Mouse (Mus musculus) neural tube, embryonic 15.5 days (tissue): Measurements from ENCODE around the gene Tbcel. TPM values are rescaled to one million over a fixed set of nuclear protein-coding genes. Genes with fewer than 3 reads are reported as not detected.

Source experiments
- ATAC-seq: fragments of 200-750 bp; cut with Nextera tagmentation; 2 replicates; pipeline ENCODE4 v1.8.0; 2017; ENCODE audit warnings: mild to moderate bottlenecking, moderate TSS enrichment, moderate library complexity; ENCODE audit not compliant: low FRiP score
- H3K27ac ChIP-seq: fragments of 300-500 bp; sonication (generic); replicated peaks from 2 replicates; pipeline ENCODE4 v1.5.1; 2015; ENCODE audit warnings: mild to moderate bottlenecking, inconsistent platforms
- H3K27me3 ChIP-seq: fragments of 300-500 bp; sonication (generic); replicated peaks from 2 replicates; pipeline ENCODE4 v1.6.1; 2015; ENCODE audit warnings: inconsistent platforms
- H3K36me3 ChIP-seq: fragments of 300-500 bp; sonication (generic); 2 replicates; pipeline ENCODE4 v1.6.1; 2015; ENCODE audit warnings: inconsistent platforms
- H3K4me1 ChIP-seq: fragments of 300-500 bp; sonication (generic); 2 replicates; pipeline ENCODE4 v1.6.1; 2015; ENCODE audit warnings: inconsistent platforms
- H3K4me2 ChIP-seq: fragments of 300-500 bp; sonication (generic); 2 replicates; pipeline ENCODE4 v1.6.1; 2015; ENCODE audit warnings: inconsistent platforms, mild to moderate bottlenecking, moderate library complexity
- H3K4me3 ChIP-seq: fragments of 300-500 bp; sonication (generic); replicated peaks from 2 replicates; pipeline ENCODE4 v1.5.1; 2015; ENCODE audit warnings: mild to moderate bottlenecking, inconsistent platforms
- H3K9ac ChIP-seq: fragments of 300-500 bp; sonication (generic); replicated peaks from 2 replicates; pipeline ENCODE4 v1.6.1; 2015; ENCODE audit warnings: mild to moderate bottlenecking, inconsistent platforms
- H3K9me3 ChIP-seq: fragments of 300-500 bp; sonication (generic); replicated peaks from 2 replicates; pipeline ENCODE4 v1.6.1; 2016; ENCODE audit warnings: inconsistent platforms
- WGBS: fragments of 180-500 bp; shearing (Covaris S2); methylation state at CpG from one replicate; pipeline ENCODE4 v1.1.7; 2015; ENCODE audit warnings: mixed read lengths; 5-methylcytosine and 5-hydroxymethylcytosine counted together
- polyA plus RNA-seq: library from polyadenylated mRNA; unstranded; fragments of >200 nt; fragmentation: Nextera tagmentation; extraction: Ambion mirVana; gene quantifications from 2 replicates; pipeline ENCODE4 v1.2.1, GENCODE M21; 2015

Tbcel gene
- polyA plus RNA-seq, 1 experiment from 2014 or later: 4.0 TPM

GRCm38 (mm10) chr9:42401486-42401885 lies 106.1 kb downstream of the Tbcel start:
- H3K9me3 ChIP-seq: no peaks in the 10 kb centered on the region
- 0 out of 2 replicates have a peak, but pooled peaks cover 8% of the 10 kb centered on the region for H3K4me1 ChIP-seq
- H3K36me3 ChIP-seq: no peaks in the 10 kb centered on the region
- 51% methylated on average over 6 of the region's 6 CpGs for WGBS
- H3K4me2 ChIP-seq: no peak overlapping the region
- no peak overlapping the region for H3K4me3 ChIP-seq
- ATAC-seq: no peak
- no peak overlapping the region for H3K27ac ChIP-seq
- no peak overlapping the region for H3K9ac ChIP-seq
- no peaks in the 10 kb centered on the region for H3K27me3 ChIP-seq

GRCm38 (mm10) chr9:42399829-42400228 lies 107.8 kb downstream of the Tbcel start, which contains the start of gene Tecta:
Gene Tecta, minus strand, starts transcription at chr9:42399929.
- Histone ChIP-seq H3K27ac (no peak within 1 kb of the TSS), H3K9me3 (no peaks in the 10 kb centered on the region), H3K27me3 (no peaks in the 10 kb centered on the region), H3K4me3 (no peak within 1 kb of the TSS), H3K36me3 (no peaks in the 10 kb centered on the region), H3K4me2 (no peak within 1 kb of the TSS), H3K4me1 (0 out of 2 replicates have a peak, but pooled peaks cover 8% of the 10 kb centered on the region), H3K9ac (no peak within 1 kb of the TSS)
- ATAC-seq: no peak
- 53% methylated on average over 6 of the region's 6 CpGs for WGBS

- 92% methylated on average over 2 of the region's 2 CpGs for WGBS
- no peak overlapping the region for H3K9ac ChIP-seq
Observed at GRCm38 (mm10) chr9:42396141-42396540, 111.5 kb downstream of the Tbcel start.

GRCm38 (mm10) chr9:42394903-42395302 lies 112.7 kb downstream of the Tbcel start:
- no peak for ATAC-seq
- Histone ChIP-seq H3K9me3 (no peaks in the 10 kb centered on the region), H3K4me2 (no peak overlapping the region), H3K9ac (no peak overlapping the region), H3K27me3 (no peaks in the 10 kb centered on the region), H3K4me3 (no peak overlapping the region), H3K36me3 (no peaks in the 10 kb centered on the region), H3K4me1 (peaks cover 26% of the 10 kb centered on the region), H3K27ac (no peak overlapping the region)
- WGBS: 62% methylated on average over 6 of the region's 6 CpGs

More at GRCm38 (mm10) chr9:42396141-42396540, 111.5 kb downstream of the Tbcel start:
- ATAC-seq: no peak
- no peaks in the 10 kb centered on the region for H3K36me3 ChIP-seq
- H3K27me3 ChIP-seq: no peaks in the 10 kb centered on the region
- H3K9me3 ChIP-seq: no peaks in the 10 kb centered on the region
- H3K4me1 ChIP-seq: peaks cover 16% of the 10 kb centered on the region
- no peak overlapping the region for H3K4me3 ChIP-seq
- H3K4me2 ChIP-seq: no peak overlapping the region
- H3K27ac ChIP-seq: no peak overlapping the region

GRCm38 (mm10) chr9:42394321-42394720 lies 113.3 kb downstream of the Tbcel start:
- H3K9me3 ChIP-seq: no peaks in the 10 kb centered on the region
- no peak overlapping the region for H3K9ac ChIP-seq
- no peak overlapping the region for H3K27ac ChIP-seq
- no peaks in the 10 kb centered on the region for H3K36me3 ChIP-seq
- WGBS: 66% methylated on average over 8 of the region's 8 CpGs
- no peaks in the 10 kb centered on the region for H3K27me3 ChIP-seq
- no peak for ATAC-seq
- no peak overlapping the region for H3K4me3 ChIP-seq
- H3K4me1 ChIP-seq: peaks cover 25% of the 10 kb centered on the region
- H3K4me2 ChIP-seq: no peak overlapping the region

GRCm38 (mm10) chr9:42392927-42393326 lies 114.7 kb downstream of the Tbcel start:
- Histone ChIP-seq H3K27me3 (no peaks in the 10 kb centered on the region), H3K36me3 (no peaks in the 10 kb centered on the region), H3K9ac (no peak overlapping the region), H3K27ac (no peak overlapping the region), H3K4me3 (no peak overlapping the region), H3K4me1 (peaks cover 18% of the 10 kb centered on the region), H3K9me3 (no peaks in the 10 kb centered on the region), H3K4me2 (no peak overlapping the region)
- 68% methylated on average over 6 of the region's 6 CpGs for WGBS
- no peak for ATAC-seq

GRCm38 (mm10) chr9:42388490-42388889 lies 119.1 kb downstream of the Tbcel start:
- Histone ChIP-seq H3K27me3 (0 out of 2 replicates have a peak, but pooled peaks cover 4% of the 10 kb centered on the region), H3K9me3 (no peaks in the 10 kb centered on the region), H3K36me3 (no peaks in the 10 kb centered on the region), H3K4me3 (no peak overlapping the region), H3K27ac (no peak overlapping the region), H3K4me1 (peaks cover 28% of the 10 kb centered on the region), H3K4me2 (no peak overlapping the region), H3K9ac (no peak overlapping the region)
- ATAC-seq: no peak
- 60% methylated on average over 4 of the region's 4 CpGs for WGBS

- Histone ChIP-seq H3K9me3 (no peaks in the 10 kb centered on the region), H3K36me3 (no peaks in the 10 kb centered on the region), H3K4me2 (no peak overlapping the region), H3K27me3 (0 out of 2 replicates have a peak, but pooled peaks cover 4% of the 10 kb centered on the region), H3K4me1 (peaks cover 37% of the 10 kb centered on the region), H3K4me3 (no peak overlapping the region), H3K9ac (no peak overlapping the region), H3K27ac (no peak overlapping the region)
- 70% methylated on average over 8 of the region's 8 CpGs for WGBS
- no peak for ATAC-seq
Observed at GRCm38 (mm10) chr9:42387038-42387437, 120.6 kb downstream of the Tbcel start.

GRCm38 (mm10) chr9:42385656-42386055 lies 122.0 kb downstream of the Tbcel start:
- H3K4me3 ChIP-seq: no peak overlapping the region
- no peak overlapping the region for H3K9ac ChIP-seq
- no peak for ATAC-seq
- H3K4me1 ChIP-seq: peaks cover 24% of the 10 kb centered on the region
- no peak overlapping the region for H3K4me2 ChIP-seq
- 0 out of 2 replicates have a peak, but pooled peaks cover 4% of the 10 kb centered on the region for H3K27me3 ChIP-seq
- H3K36me3 ChIP-seq: no peaks in the 10 kb centered on the region
- WGBS: 53% methylated on average over 13 of the region's 13 CpGs
- H3K27ac ChIP-seq: no peak overlapping the region
- no peaks in the 10 kb centered on the region for H3K9me3 ChIP-seq

- Histone ChIP-seq H3K9me3 (no peaks in the 10 kb centered on the region), H3K4me1 (peaks cover 19% of the 10 kb centered on the region), H3K4me3 (no peak overlapping the region), H3K27me3 (0 out of 2 replicates have a peak, but pooled peaks cover 4% of the 10 kb centered on the region), H3K4me2 (no peak overlapping the region), H3K9ac (no peak overlapping the region), H3K36me3 (no peaks in the 10 kb centered on the region), H3K27ac (peak overlapping the region; percentile 19; the same call in 1 of the 2 replicates)
- WGBS: 48% methylated on average over 8 of the region's 8 CpGs
- ATAC-seq: no peak
Observed at GRCm38 (mm10) chr9:42382628-42383347, 124.8 kb downstream of the Tbcel start.

GRCm38 (mm10) chr9:42382063-42382462 lies 125.5 kb downstream of the Tbcel start:
- Histone ChIP-seq H3K27me3 (0 out of 2 replicates have a peak, but pooled peaks cover 4% of the 10 kb centered on the region), H3K36me3 (no peaks in the 10 kb centered on the region), H3K4me3 (no peak overlapping the region), H3K27ac (peak overlapping the region; percentile 19; the same call in 1 of the 2 replicates), H3K4me2 (no peak overlapping the region), H3K9me3 (no peaks in the 10 kb centered on the region), H3K4me1 (peaks cover 19% of the 10 kb centered on the region), H3K9ac (no peak overlapping the region)
- WGBS: 30% methylated on average over 5 of the region's 5 CpGs
- ATAC-seq: peak; percentile 55

GRCm38 (mm10) chr9:42378071-42378470 lies 129.5 kb downstream of the Tbcel start:
- Histone ChIP-seq H3K36me3 (no peaks in the 10 kb centered on the region), H3K4me1 (peaks cover 8% of the 10 kb centered on the region; the same call in 1 of the 2 replicates), H3K27ac (no peak overlapping the region), H3K9me3 (no peaks in the 10 kb centered on the region), H3K27me3 (0 out of 2 replicates have a peak, but pooled peaks cover 3% of the 10 kb centered on the region), H3K9ac (no peak overlapping the region), H3K4me2 (no peak overlapping the region), H3K4me3 (no peak overlapping the region)
- no peak for ATAC-seq
- 89% methylated on average over 4 of the region's 4 CpGs for WGBS
